Mouse (Mus musculus): Measurements from ENCODE around the gene Kif26b.

DNA sequence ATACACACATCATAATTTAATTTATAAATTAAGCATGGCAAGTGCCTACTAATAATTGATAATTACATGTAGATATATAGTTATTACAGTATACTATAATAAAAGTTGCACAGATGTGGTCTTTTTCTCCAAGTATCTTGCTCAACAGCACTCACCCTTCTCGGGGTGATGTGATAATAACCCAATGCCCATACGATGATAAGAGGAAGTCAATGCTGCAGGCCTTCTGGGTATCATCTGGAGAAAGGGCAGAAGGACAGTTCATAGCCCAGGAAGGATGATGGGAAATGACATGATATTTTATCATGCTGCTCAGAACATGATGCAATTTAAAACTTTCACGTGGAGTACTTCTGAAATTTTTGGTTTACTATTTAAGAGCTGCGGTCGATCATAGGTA is 214.9 kb downstream of the Kif26b start:
- no peak for TF ChIP-seq CTCF (IDR thresholded peaks at IDR 0.05)
- TF ChIP-seq POLR2A (IDR thresholded peaks at IDR 0.05; ENCODE audit: insufficient read depth, low read depth, low read length) = no peak
- no peak for TF ChIP-seq EP300 (IDR thresholded peaks at IDR 0.05; ENCODE audit: insufficient read depth, low read depth, low read length)
